Mouse (Mus musculus) left cerebral cortex, adult 8-10 months (tissue): Measurements from ENCODE around the gene Tom1l1. TPM values are rescaled to one million over a fixed set of nuclear protein-coding genes. Genes with fewer than 3 reads are reported as not detected.

ENCODE experiments used
- DNase-seq, 2 experiments: peaks; one replicate each; pipeline ENCODE4 v3.0.0; 2022; ENCODE audit warnings: low spot score in 2 of 2
- total RNA-seq, 4 experiments: library from RNA; stranded (reverse); gene quantifications; 2 replicates each; pipeline ENCODE4 v1.2.4; 2022

The Tom1l1 gene
- total RNA-seq, 4 experiments from 2014 or later, result 30.8 to 33.9 (median 31.5) TPM

DNA sequence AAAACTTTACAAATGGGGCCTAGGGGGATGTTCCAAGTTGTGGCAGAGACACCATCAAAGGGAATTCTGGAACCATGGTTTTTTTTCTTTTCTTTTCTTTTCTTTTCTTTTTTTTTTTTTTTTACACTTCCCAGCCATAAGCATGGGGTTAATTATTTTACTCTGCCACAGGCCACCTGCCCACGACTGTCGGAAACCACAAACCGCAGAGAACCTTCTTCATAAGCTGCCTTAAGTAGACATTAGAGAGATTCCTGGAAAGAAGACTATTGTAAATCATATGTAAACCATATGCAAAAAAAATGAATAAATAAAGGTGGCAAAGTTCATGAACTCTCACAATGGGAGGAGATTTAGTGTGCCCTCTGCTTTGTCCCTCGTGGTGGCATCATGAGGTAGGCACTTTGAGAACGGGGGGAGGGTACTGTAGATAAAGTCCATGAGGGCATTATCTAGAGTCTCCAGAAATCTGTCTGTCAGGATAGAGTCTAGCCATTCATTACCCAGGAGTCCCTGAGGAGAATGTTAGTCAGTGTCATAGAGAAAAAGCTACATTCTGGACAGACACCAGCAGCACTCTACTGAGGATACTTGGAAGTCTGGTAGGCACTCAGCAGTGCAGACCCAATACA is 12.6 kb downstream of the Tom1l1 start:
- DNase-seq, result no peak

DNA sequence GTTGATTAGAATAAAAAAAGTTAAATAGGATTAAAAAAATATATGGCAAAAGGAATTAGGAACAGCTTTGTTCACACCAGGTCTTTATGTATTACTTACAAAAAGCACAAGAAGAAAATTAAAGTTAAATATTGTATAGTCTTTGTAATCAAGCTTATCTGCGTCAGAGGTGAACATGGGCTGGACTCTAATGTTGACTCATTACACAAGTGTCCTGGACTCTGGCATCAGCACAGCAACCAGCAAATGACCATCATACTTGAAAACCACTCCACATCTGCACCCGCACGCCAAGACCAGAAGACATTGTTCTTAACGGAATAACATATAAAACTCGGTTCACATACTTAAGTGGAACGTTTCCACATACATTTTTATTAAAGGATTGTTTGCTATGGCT is 20.8 kb downstream of the Tom1l1 start:
- no peak for DNase-seq

DNA sequence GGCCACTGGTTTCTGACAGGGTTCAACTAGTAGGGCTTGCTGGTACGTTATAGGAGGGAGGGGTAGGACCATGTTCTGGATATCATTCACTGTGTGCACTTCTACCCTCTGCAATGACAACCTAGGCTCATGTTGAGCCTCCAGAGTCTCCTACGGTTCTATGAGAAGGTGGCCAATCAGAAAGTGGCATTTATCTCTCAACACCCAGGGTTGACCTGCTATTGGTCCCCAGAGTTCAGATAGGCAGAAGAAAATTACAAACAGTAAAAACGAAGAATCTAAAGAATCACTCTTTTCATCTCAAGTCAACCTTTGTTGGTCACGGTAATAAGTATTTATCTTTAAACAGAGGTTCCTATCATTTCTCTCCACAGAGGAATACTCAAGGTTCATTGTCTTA is 21.2 kb downstream of the Tom1l1 start:
- no peak for DNase-seq

DNA sequence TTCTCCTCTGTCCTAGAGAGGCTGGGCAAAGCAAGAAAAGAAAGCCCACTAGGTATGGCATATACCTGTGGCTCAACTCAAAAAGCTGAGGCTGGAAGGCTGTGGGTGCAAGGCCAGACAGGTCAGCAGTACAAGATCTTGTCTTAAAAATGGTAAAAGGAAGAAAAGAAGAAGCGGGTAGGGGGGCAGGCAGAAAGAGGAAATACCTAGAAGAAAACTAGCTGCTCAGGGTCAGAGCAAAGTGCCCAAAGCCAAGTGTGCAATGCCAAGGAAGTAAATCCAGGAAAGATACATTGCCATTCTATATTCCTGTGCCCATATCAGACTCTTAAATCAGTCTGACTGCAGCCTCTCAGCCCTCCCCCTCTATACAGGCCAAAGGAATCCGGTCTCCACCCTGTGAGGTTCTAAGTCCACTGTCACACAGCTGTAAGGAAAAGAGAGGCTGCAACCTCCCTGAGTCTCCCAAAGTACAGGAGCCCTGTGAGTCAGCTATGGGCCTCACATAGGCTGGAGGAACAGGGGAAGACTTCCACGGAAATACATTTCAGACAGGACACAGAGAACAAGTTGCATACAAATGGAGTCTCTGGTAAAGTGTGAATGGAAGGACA is 21.9 kb downstream of the Tom1l1 start:
- DNase-seq, result no peak

DNA sequence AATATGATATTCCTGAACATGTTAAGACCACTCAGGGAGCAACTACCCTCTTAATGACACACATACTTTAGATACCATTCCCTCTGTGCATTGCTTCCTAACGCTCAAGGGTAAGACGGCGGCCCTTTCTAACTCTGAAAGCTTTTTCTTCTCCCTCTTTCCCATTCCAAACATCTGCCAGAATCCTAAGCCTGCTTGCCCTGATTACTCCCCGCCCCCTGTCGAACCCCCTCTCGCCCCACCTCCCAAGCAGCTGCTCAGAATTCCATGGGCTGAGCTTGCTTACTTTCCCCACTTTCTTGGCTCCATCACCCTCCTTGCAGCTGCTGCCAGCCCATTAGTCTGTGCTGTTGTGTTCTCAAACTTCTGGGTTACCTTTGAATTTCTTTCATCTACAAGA is 23.0 kb downstream of the Tom1l1 start:
- peak in 1 of 2 experiments; percentile 45 for DNase-seq

DNA sequence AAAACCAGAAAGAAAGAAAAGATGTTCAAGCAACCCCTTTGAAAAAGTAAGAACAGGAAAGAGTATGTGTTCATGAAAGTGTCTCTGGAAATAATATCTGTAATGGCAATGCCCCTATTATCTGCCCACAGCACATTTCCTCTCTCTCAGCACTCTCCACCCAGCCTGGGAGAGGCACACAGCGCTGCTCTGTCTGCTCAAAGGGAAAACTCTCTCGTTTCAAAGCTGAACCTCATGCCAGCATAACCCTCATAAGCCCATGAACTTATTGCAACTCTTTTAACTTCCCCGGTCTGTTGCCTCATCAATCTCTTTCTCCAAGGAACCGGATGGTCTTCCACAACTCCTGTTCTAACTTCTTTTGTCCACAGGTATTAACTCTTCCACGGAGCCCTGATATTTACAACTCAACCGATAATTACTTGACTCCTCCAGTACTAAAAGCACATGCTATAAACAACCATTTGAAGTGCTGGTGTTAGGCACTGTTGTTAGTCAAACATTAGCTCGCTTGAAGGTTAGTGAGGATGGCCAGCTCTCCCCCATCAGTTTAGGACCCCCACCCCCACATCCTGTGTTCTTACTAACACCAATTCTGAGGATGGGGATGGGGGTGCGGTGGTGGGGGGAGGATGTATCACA is 23.7 kb downstream of the Tom1l1 start:
- DNase-seq, result no peak

DNA sequence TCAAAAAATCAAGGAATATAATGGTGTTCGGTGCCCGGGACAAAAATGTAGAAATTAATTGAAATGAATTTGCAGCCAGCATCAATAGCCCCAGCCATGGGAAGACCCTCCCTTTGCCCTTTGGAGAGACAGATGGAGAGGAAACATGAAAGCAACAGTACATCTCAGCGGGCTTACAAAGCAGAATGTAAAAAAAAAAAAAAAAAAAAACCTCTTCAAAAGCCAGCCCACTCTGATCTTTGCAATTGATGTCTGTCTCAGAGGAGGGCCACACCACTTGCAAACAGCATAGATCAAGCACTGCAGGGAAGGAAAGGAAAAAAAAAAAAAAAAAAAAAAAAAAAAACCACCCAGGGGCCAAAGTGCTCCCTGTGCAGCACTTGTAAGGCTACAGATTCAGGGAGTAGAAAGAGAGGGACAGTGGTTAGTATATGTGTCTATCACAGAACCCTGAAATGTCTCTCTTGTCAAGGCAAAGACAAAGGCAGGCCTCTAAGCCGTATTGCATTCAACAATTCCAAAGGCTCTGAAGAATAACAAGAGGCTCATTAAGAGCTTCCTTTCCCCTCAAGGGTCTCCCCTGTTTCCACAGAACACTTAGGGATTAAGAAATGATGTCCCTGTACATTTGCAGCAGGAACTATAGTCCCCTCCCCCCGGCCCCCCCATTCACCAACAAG is 24.4 kb downstream of the Tom1l1 start:
- no peak for DNase-seq

DNA sequence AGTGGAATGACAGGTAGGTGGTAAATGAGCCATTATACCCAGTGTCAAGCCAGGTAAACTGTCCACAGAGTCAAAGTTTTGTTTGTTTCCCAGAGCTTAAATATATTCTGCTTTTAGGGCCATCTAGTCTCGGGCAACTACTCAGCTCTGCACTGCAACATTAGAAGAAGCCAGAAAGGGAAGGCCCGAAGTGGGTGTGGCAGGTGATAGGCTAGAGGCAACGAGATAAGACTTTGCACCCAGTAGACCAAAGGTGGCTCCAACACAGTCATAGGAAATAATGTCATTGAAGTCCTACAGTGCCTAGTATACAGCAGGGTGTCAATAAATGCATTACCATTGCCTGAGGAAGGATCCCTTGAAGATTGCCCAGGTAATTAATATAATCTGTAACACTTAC is 25.1 kb downstream of the Tom1l1 start:
- DNase-seq, result no peak

DNA sequence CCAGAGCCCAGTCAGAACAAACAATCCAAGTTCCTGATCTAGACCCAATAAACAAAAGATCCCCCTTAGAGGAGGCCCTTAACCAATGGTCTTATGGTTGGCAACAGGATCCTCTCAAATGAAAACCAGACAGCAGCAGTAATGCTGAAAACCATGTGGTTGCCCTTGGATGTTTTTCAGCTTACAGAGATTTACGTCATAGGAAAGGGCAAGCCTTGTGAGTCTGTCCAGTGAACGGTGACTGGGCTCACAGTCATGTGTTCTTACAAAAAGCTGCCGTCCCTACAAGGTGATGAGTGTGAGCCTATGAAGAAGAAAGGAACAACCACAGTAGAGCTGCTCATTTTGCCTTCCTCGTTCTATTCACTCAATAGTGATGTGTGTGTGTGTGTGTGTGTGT is 27.5 kb downstream of the Tom1l1 start:
- no peak for DNase-seq

DNA sequence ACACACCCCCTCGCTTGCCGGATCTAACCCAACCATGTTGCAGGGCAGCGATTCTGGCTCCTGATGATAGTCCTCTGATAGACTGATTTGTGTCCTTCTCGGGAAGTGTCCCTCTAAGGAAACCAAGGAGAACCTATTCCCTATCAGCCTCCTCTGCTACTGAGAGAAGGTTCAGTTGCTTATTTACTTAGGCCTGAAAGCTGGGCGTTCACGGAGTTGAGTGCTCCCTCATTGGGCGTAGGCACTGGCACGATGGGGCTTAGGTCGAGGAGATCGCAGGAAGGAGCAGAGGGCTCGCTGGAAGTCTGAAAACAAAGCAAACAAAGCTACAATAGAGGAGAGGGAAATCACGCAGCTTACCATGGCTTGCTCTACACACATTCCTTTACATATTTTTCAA is 30.6 kb downstream of the Tom1l1 start:
- DNase-seq, result no peak

DNA sequence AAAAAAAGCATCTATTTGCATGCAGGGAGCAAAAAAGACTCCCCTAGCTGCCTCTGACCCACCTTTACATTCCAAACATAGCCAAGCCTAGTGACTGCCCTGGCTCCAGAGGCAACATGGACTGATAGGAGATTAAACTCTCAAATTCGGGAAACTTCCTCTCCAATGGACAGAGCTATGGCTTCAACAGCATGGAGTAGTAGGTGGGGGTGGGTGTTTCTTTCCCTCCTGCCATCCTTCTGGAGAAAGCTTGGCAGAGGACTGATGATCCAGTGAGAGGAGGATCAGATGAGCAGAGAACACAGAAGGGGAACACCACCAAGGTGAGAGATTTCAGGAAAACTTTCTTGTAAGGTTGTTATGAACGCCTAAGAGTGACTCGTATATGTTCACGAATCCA is 35.6 kb downstream of the Tom1l1 start:
- no peak for DNase-seq

DNA sequence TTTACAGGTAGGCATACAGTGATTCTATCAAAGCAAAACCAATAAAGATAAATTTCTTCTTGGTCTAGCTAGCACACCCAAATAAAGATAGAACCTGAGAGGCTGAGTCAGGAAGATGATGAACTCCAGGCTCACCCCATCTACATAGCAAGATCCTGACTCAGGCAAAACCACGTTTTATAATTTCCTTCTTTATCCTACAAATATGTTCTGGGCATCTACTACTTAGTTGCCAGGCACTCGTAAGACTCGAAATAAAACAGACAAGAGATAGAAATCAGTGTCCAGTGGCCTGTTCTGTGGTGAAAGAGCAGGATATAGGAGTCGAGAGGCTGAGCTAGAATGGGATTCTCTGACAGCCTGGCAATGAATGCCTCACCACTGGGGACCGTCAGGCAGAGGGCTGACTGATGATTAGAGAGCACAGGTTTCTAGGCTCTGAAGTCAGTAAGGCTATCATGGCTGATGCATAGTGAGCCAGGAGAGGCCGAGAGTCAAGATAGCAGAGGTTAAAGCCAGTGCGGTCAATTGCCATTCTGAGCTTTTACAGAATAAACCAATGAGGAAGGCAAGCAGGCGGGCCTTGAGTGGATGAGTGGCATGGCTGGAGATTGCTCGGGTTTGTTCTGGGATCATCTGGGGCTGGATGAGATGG is 37.8 kb downstream of the Tom1l1 start:
- DNase-seq, result no peak

DNA sequence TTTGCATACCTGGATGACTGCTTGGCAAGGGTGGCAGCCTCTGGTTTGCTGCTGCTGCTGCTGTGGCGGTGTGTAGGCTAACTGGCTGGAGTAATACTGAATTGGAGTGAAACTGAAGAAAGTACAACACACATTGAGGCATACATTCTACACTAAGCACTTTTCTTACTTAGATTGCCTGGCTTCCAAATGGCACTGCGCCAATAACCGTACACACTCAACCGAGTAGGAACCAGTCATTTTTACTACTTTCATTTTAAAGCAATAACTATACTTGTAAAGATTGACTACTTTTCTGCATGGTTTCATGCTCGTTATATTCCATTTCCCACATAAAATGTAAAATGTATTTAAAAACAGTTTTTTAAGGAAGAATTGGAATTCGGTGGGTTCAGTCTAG is 38.4 kb downstream of the Tom1l1 start:
- no peak for DNase-seq

DNA sequence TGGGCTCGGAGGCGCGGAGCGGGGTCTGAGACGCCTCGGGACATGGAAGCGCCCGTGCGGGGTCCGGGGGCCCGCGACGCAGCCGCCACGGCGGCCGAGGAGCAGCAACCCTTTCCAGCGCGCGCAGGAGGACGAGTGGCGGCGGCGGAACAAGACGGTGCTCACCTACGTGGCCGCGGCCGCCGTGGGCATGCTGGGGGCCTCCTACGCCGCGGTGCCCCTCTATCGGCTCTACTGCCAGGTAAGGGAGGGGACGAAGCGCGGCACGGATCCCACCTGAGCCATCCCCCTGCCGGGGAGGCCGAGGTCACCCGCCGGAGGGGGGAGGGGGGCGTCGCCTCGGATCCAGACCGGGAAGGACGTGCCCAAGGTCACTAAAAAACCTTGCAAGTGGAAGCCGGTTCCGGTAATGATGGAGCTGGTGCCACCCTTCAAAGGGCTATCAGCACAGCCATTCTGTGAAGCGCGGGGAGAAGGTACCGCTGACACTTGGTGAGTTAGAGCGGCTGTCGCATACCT is 49.8 kb downstream of the Tom1l1 start:
- DNase-seq, result no peak

DNA sequence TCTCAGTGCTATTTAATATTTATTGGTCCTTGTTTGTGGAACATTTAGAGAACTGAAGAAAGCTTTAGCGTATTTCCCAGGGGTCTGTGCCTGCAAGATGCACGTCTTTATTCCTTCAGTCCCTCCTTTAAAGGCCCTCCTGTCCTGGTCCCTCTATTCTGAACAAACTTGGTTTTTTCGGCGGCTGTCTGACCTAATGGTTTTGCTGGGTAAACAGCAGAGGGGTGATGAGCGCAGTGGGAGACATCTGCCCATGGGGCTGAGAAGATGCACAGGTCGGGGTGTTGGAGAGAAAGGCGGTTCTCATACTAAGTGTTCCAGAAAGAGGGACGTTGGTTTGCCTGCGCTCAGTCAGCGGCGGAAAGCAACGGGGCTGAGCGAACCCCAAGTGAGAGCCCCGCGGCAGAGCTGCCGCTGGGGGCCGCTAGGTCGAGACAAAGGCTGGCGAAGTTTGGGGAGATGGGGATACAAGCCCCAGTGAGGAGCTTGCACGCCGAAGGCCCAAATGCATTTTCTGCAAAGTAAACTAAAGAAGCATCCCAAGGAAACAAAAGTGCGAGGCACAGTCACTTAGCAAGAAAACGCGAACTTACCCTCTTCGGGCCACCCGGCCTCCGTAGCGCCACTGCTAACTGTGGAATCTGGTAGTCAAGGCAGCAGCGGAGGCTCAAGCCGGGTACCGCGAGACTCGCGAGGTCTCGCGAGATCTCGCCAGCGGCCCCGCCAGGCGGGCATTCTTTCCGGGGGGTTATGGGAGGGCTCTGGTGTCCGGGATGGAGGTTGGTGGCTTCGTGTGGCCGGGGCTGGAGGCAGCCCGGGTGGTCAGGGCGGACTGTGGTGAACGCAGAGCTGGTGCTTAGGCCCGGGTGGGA is 50.5 kb downstream of the Tom1l1 start, which contains the start of the genes Stxbp4 and Cox11:
Gene Stxbp4, minus strand, starts transcription at position 645 of the 872 bp plus-strand sequence.
Gene Cox11, plus strand, starts transcription at position 734 of the 872 bp plus-strand sequence.
- DNase-seq, result peak; percentile 92 to 94

DNA sequence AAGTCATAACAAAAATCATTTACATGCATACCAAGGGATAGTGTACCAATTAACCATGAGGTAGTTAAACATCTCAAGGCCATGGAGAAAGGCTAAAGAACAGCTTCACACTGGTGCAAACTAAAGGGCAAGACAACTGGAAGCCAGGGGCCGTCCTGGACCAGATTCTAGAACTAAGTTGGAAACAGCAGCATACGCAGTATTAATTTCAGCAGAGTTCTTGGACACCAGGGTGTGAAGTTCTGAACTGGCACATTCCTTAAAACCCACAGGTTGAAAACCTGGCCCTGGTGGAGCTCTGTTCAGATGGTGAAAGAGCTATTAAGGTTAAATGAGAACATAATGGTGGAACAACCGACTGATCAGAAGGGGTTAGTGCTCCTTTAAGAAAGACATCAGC is 53.5 kb downstream of the Tom1l1 start:
- no peak for DNase-seq

DNA sequence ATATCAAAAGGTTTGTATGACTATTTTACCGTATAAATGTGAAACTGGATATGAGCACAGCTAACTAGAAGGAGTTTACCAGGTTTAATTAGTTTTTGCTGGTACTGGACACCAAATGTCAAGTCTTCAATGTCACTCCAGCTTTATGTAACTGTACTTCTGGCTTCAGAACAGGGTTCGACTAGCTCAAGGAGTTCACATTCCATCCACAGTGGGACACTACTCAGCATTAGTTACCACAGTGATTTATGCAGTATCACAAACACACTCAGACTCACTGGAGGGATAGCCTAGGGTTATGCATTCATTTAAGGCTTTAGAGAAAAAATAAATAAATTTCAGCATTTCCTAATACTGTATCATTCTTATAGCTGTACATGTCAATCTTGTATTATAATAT is 55.7 kb downstream of the Tom1l1 start:
- no peak for DNase-seq

DNA sequence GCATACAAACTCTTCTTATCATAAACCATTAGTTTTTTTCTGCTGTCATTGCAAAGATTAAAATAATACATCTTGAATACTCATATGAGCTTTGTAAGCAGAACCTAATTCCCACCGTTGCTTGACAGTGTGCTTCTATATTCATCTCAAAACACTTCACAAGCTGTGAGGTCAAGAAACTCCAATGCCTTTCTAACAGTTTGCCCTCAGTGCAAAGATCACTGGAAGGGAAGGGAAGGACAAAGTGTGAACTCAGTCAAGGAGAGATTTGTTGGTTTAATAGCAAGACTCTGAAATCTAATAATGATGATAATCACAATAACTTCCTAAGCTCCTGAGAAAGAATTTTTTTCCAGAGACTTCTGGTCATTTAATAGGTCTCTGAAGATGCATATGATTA is 60.4 kb downstream of the Tom1l1 start:
- DNase-seq, result no peak

DNA sequence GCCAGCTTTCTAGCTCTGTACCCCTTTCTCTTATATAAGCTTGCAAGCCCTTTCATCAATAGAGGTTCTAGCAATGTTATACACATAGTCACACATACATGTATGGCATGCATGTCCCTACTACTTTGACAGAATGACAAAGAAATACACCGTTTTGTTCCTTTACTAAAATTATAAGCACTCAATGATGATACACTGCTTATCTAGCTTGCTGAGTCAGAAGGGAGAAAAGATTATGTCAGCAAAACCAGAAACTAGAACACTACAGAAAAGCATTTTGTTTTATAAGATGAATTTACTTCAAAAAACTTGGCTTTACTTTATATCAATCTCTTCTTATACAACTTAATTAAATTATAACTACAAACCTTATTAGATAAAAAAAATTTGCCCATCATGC is 63.0 kb downstream of the Tom1l1 start:
- DNase-seq, result no peak

DNA sequence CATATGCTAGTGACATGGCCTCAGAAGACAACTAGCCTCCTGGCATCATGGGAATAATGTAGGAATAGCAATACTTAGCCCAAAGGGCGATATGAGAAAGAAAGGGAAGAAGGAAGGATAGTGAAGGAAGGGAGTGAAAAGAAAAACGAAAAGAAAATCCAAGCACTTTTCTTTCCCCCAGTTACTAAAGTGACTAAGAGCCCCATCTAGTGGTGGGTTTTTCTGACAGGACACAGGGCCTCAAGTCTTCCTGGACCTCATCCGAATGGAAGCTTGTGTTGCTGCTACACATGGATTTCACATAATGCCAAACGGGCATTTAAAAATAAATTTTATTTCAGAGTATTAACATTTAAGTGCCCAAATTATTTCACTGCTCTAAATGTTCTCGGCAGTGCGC is 64.7 kb downstream of the Tom1l1 start:
- no peak for DNase-seq

DNA sequence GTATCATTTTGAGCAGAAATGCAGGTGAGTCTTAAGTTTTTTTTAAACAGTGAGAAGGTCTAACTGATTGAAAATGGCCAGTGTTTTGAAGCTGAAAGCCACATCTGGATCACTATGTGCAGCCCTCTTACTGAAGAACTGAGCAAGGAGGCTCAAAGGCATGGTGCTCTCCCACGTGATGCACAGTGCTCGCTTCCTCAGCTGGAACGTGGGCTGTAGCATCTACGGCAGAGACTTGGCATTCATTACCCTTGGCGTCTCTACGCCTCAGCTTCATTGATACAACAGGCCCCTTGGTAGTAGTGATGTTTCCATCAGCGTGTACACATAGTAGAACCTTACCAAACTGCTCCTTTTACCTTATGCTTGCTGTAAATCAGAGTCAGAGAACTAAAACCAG is 65.7 kb downstream of the Tom1l1 start:
- DNase-seq, result no peak
